Mouse (Mus musculus) lung, postnatal 0 days (tissue): ENCODE measurements around the gene Ogdh. TPM values are rescaled to one million over a fixed set of nuclear protein-coding genes. Genes with fewer than 3 reads are reported as not detected.
A peak's percentile ranks its signal among the peaks of the same experiment; 100 is the strongest.
"Not testable (repeated sequence)": the region's sequence is repeated elsewhere in the genome, so short reads cannot be mapped to it uniquely, and the experiment has no call there.

Experiments
- ATAC-seq: fragments of 200-750 bp; cut with Nextera tagmentation; 2 replicates; pipeline ENCODE4 v1.8.0; 2017; ENCODE audit warnings: moderate library complexity
- DNase-seq: peaks from one replicate; pipeline ENCODE4 v3.0.0-alpha.2; 2016; ENCODE audit warnings: low spot score
- H3K27ac ChIP-seq: fragments of 300-500 bp; sonication (generic); 2 replicates; pipeline ENCODE4 v1.5.1; 2014; ENCODE audit warnings: antibody characterized with exemption, mild to moderate bottlenecking, low read length, mixed read lengths
- H3K27me3 ChIP-seq: fragments of 300-500 bp; sonication (generic); replicated peaks from 2 replicates; pipeline ENCODE4 v1.6.1; 2014; ENCODE audit warnings: low read length, mixed read lengths; ENCODE audit not compliant: insufficient read depth
- H3K36me3 ChIP-seq: fragments of 300-500 bp; sonication (generic); 2 replicates; pipeline ENCODE4 v1.6.1; 2014; ENCODE audit warnings: low read length, mixed read lengths; ENCODE audit not compliant: insufficient read depth
- H3K4me1 ChIP-seq: fragments of 300-500 bp; sonication (generic); 2 replicates; pipeline ENCODE4 v1.6.1; 2014; ENCODE audit warnings: antibody characterized with exemption, low read depth, low read length, mixed read lengths; ENCODE audit not compliant: insufficient read depth
- H3K4me2 ChIP-seq: fragments of 300-500 bp; sonication (generic); replicated peaks from 2 replicates; pipeline ENCODE4 v1.6.1; 2014; ENCODE audit warnings: low read depth, mild to moderate bottlenecking, low read length, moderate library complexity, mixed read lengths
- H3K4me3 ChIP-seq: fragments of 300-500 bp; sonication (generic); 2 replicates; pipeline ENCODE4 v1.5.1; 2014; ENCODE audit warnings: low read depth, low read length
- H3K9ac ChIP-seq: fragments of 300-500 bp; sonication (generic); replicated peaks from 2 replicates; pipeline ENCODE4 v1.6.1; 2014; ENCODE audit warnings: low read depth, mild to moderate bottlenecking
- H3K9me3 ChIP-seq: fragments of 300-500 bp; sonication (generic); 2 replicates; pipeline ENCODE4 v1.6.1; 2016; ENCODE audit warnings: low read length, mixed read lengths
- CTCF ChIP-seq: IDR thresholded peaks from 2 replicates; pipeline ENCODE4 v1.5.1; 2016; ENCODE audit warnings: antibody characterized with exemption, mild to moderate bottlenecking
- EP300 ChIP-seq: IDR thresholded peaks from 2 replicates; pipeline ENCODE4 v1.6.1; 2016; ENCODE audit warnings: antibody characterized with exemption, mild to moderate bottlenecking, control low read depth
- WGBS: fragments of 180-500 bp; shearing (Covaris S2); extraction: QIAGEN DNeasy Blood & Tissue Kit; methylation state at CpG from one replicate; pipeline ENCODE4 v1.1.7; 2014; 5-methylcytosine and 5-hydroxymethylcytosine counted together
- polyA plus RNA-seq: library from polyadenylated mRNA; unstranded; fragments of >200 nt; fragmentation: Nextera tagmentation; extraction: Ambion mirVana; gene quantifications from 2 replicates; pipeline ENCODE4 v1.2.1, GENCODE M21; 2015

Gene Ogdh
- 78.8 and 84.1 TPM in 2 replicates for polyA plus RNA-seq

- peak within 1 kb of the TSS; percentile 71 for H3K9ac ChIP-seq
- H3K9me3 ChIP-seq: no peaks in the 10 kb centered on the region
- DNase-seq (peak; percentile 98), ATAC-seq (peak; percentile 97)
- peaks cover 4% of the 10 kb centered on the region; the same call in 1 of the 2 replicates for H3K4me1 ChIP-seq
- H3K27ac ChIP-seq: peak within 1 kb of the TSS; percentile 97
- WGBS: 1% methylated on average over 68 of the region's 77 CpGs
- peak within 1 kb of the TSS; percentile 75 for H3K4me3 ChIP-seq
- peak within 1 kb of the TSS; percentile 70 for H3K4me2 ChIP-seq
- TF ChIP-seq CTCF: no peak
- no peak for TF ChIP-seq EP300
- H3K36me3 ChIP-seq: no peaks in the 10 kb centered on the region
- no peaks in the 10 kb centered on the region for H3K27me3 ChIP-seq
These were observed at the start of gene Ogdh for GRCm38 (mm10) chr11:6291401-6292115. Gene Ogdh (plus strand): TSS chr11:6291633.

DNA sequence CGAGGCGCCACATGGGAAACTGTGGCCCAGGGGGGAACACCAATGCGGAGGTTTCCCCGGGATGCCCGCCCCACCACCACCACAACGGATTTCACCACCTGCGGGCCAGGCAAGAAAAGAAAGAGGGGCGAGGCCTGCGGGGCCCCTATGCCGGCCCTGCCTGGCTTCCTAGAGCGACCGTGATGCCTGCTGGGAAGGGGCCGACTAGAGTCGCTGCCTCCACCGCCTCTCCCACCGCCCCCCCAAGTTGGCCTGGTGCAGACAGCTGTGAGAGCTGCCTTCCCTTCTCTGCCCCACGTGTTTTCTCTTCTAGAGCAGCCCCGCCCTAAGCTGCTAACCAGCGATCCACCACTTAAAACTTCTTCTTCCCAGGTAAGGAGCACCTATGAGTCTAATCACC is 46.7 kb upstream of the Ogdh start:
- Histone ChIP-seq H3K4me1 (no peaks in the 10 kb centered on the region), H3K9me3 (no peaks in the 10 kb centered on the region), H3K4me3 (no peak overlapping the region), H3K27me3 (no peaks in the 10 kb centered on the region), H3K36me3 (no peaks in the 10 kb centered on the region), H3K4me2 (no peak overlapping the region), H3K9ac (no peak overlapping the region), H3K27ac (no peak overlapping the region)
- WGBS: 53% methylated on average over 19 of the region's 19 CpGs
- DNase-seq (no peak), ATAC-seq (no peak)
- TF ChIP-seq EP300: no peak
- TF ChIP-seq CTCF: no peak

GRCm38 (mm10) chr11:6252248-6252647 is 39.2 kb upstream of the Ogdh start:
- TF ChIP-seq EP300 (no peak), CTCF (no peak)
- Histone ChIP-seq H3K4me2 (no peak overlapping the region), H3K27ac (no peak overlapping the region), H3K36me3 (no peaks in the 10 kb centered on the region), H3K4me1 (no peaks in the 10 kb centered on the region), H3K27me3 (no peaks in the 10 kb centered on the region), H3K4me3 (no peak overlapping the region), H3K9me3 (no peaks in the 10 kb centered on the region), H3K9ac (no peak overlapping the region)
- ATAC-seq (no peak), DNase-seq (no peak)
- WGBS: 83% methylated on average over 5 of the region's 5 CpGs

- WGBS: 83% methylated on average over 4 of the region's 4 CpGs
- TF ChIP-seq CTCF (no peak), EP300 (no peak)
- Histone ChIP-seq H3K27me3 (no peaks in the 10 kb centered on the region), H3K9me3 (no peaks in the 10 kb centered on the region), H3K27ac (no peak overlapping the region), H3K36me3 (no peaks in the 10 kb centered on the region), H3K4me2 (no peak overlapping the region), H3K4me3 (no peak overlapping the region), H3K4me1 (no peaks in the 10 kb centered on the region), H3K9ac (no peak overlapping the region)
- no peak for DNase-seq
- no peak for ATAC-seq
These were observed 38.6 kb upstream of the Ogdh start for GRCm38 (mm10) chr11:6252824-6253223.

DNA sequence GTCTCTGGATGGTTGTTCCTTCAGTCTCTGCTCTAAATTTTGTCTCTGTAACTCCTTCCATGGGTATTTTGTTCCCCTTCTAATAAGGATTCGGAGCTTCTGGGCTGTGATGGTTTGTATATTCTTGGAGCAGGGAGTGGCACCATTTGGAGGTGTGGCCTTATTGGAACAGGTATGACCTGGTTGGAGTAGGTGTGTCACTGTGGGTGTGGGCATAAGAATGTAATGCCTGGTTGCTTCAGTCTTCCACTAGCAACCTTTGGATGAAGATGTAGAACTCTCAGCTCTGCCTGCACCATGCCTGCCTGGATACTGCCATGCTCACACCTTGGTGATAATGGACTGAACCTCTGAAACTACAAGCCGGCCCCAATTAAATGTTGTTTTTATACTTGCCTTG is 36.8 kb upstream of the Ogdh start:
- H3K27me3 ChIP-seq, H3K27ac ChIP-seq, H3K9me3 ChIP-seq, H3K36me3 ChIP-seq, DNase-seq, ATAC-seq, H3K4me1 ChIP-seq, H3K4me2 ChIP-seq, H3K4me3 ChIP-seq, H3K9ac ChIP-seq: not testable (repeated sequence)
- WGBS: 92% methylated on average over 2 of the region's 2 CpGs

GRCm38 (mm10) chr11:6256490-6257072 is 34.9 kb upstream of the Ogdh start:
- WGBS: 70% methylated on average over 6 of the region's 6 CpGs
- no peak overlapping the region for H3K9ac ChIP-seq
- no peaks in the 10 kb centered on the region for H3K27me3 ChIP-seq
- no peak overlapping the region for H3K4me3 ChIP-seq
- peaks cover 20% of the 10 kb centered on the region for H3K36me3 ChIP-seq
- ATAC-seq: no peak
- no peaks in the 10 kb centered on the region for H3K4me1 ChIP-seq
- TF ChIP-seq CTCF (no peak), EP300 (no peak)
- H3K27ac ChIP-seq: no peak overlapping the region
- H3K4me2 ChIP-seq: no peak overlapping the region
- no peak for DNase-seq
- H3K9me3 ChIP-seq: no peaks in the 10 kb centered on the region
